Mouse (Mus musculus): ENCODE measurements around the gene Krt34.

The Krt34 gene

DNA sequence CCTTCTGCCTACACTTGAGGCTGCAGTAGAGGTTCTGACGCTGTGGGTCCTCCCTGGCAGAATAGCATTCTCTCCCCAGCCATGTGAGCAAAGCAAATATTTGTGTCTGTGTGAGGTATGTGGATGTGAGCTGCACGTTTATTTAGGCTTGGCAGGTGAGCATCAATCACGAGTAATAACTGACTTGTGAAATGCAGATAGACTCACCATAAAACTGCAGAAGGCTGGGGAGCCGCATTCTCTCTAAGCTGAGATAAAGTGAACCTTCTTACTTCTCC lies 47.0 kb downstream of the Krt34 start:
- DNase-seq = peak; percentile 10 to 31

DNA sequence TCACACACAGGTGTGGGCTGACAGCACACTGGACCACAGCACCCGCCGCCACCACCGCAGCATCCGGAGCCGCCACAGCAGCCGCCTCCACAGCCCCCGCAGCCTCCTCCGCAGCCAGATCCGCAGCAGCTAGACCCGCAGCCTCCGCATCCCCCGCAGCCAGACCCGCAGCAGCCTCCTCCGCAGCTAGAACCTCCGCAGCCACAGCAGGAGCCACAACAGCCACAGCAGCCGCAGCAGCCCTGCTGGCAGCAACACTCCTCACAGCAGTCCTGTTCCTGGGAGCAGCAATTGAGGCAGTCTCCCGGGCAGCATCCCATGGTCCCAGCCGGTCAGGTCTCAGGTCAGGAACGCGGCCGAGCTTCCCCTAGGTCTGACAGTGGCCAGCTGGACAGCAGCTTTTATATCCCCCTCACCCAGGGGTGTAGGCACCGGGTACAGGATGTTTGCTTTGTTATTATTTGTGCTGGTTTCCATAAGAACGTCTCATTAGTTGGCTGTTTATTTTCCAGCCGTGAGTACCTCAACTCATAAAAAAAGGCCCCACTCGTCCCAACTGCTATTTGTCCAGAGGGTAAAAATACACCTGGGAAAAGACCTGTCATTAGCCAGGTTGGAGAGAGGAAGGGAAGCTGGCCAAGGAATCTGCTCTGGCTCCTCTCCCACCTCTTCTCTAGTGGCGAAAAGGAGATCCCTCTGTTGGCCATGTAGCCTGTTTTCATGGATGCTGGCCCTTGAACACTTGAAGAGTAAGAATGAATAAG lies 47.6 kb downstream of the Krt34 start, which contains the start of gene Krtap17-1:
Gene Krtap17-1, minus strand, starts transcription at position 375 of the 764 bp plus-strand sequence.
- peak in 1 of 2 experiments; percentile 8 for DNase-seq

DNA sequence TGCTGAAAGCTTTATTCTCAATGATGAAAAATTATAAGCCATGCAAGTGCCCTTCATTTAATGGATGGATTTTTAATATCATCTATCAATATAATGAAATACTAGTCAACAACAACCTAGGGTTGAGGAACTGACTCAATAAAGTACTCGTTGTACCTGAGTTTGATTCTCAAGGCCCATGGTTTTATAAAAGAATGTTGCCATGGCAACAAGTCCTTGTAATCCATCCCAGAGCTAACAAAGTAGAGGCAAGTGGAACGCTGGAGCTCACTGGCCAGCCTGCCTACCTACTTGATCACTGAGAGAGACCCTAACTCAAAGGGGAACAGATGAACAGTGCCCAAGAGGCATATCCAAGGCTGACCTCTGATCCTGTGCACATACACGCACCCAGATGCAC lies 50.8 kb downstream of the Krt34 start:
- DNase-seq = no peak

DNA sequence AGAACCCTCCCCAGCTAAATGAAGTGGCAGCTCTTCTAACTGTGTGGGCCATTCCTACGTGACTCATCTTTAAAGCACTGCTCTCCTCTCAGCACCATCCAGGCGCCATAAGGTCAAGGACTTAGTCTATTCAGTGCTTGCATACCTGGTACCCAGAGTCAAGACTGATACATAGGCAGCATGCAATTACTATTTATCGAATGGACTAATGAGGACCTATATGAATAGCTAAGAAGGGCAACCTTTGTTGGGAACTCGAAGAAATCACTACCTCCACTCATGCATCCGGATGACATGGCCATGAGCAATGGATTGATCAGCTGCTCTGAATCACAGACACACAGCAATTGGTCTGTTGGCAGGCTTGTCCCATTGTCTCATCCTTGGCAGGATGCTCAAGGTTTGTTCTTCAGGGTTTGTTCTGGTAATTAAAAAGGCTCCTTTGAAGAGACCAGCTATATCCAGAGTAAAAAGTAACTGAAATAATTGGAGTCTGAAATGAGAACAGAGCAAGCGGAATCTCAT lies 51.4 kb downstream of the Krt34 start:
- no peak for DNase-seq

DNA sequence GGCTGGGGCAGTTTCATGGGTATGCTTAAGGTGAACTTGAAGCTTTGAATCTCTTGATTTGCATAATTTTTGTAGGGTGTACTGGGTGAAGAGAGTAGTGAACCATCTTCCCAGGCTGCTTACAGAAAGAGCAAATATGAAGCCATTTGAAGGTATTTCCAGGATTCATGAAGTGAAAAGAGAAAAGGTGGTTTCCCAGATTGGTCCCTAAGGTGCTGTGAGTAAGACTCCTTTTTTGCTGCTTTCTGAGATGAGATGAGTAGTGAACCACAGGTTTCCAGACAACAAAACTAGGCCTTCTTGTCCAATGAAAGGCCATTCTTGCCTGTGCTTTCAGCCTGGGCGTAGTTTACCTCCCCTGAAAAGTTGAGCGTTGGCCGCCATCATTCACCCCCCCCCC lies 52.8 kb downstream of the Krt34 start:
- no peak for DNase-seq
